Mouse (Mus musculus) limb, embryonic 15.5 days (tissue): ENCODE results near the gene Cfap57. TPM values are rescaled to one million over a fixed set of nuclear protein-coding genes. Genes with fewer than 3 reads are reported as not detected.

Experiments
- ATAC-seq: fragments of 200-750 bp; cut with Nextera tagmentation; 2 replicates; pipeline ENCODE4 v1.8.0; 2017; ENCODE audit warnings: low read depth, moderate TSS enrichment; ENCODE audit not compliant: insufficient number of reproducible peaks, low FRiP score, low TSS enrichment
- H3K27ac ChIP-seq: fragments of 300-500 bp; sonication (generic); 2 replicates; pipeline ENCODE4 v1.5.1; 2015; ENCODE audit warnings: moderate library complexity, mild to moderate bottlenecking, inconsistent platforms
- H3K27me3 ChIP-seq: fragments of 300-500 bp; sonication (generic); 2 replicates; pipeline ENCODE4 v1.6.1; 2015; ENCODE audit warnings: inconsistent platforms
- H3K36me3 ChIP-seq: fragments of 300-500 bp; sonication (generic); 2 replicates; pipeline ENCODE4 v1.6.1; 2015; ENCODE audit warnings: inconsistent platforms
- H3K4me1 ChIP-seq: fragments of 300-500 bp; sonication (generic); 2 replicates; pipeline ENCODE4 v1.6.1; 2015; ENCODE audit warnings: inconsistent platforms
- H3K4me2 ChIP-seq: fragments of 300-500 bp; sonication (generic); 2 replicates; pipeline ENCODE4 v1.6.1; 2015; ENCODE audit warnings: mild to moderate bottlenecking, inconsistent platforms
- H3K4me3 ChIP-seq: fragments of 300-500 bp; sonication (generic); 2 replicates; pipeline ENCODE4 v1.5.1; 2015; ENCODE audit warnings: mild to moderate bottlenecking, inconsistent platforms
- H3K9ac ChIP-seq: fragments of 300-500 bp; sonication (generic); 2 replicates; pipeline ENCODE4 v1.6.1; 2015; ENCODE audit warnings: inconsistent platforms
- H3K9me3 ChIP-seq: fragments of 300-500 bp; sonication (generic); 2 replicates; pipeline ENCODE4 v1.6.1; 2016; ENCODE audit warnings: inconsistent platforms
- WGBS: fragments of 180-500 bp; shearing (Covaris S2); methylation state at CpG from one replicate; pipeline ENCODE4 v1.1.7; 2015; 5-methylcytosine and 5-hydroxymethylcytosine counted together
- polyA plus RNA-seq: library from polyadenylated mRNA; unstranded; fragments of >200 nt; fragmentation: Nextera tagmentation; extraction: Ambion mirVana; gene quantifications from 2 replicates; pipeline ENCODE4 v1.2.1, GENCODE M21; 2015

Gene Cfap57
- polyA plus RNA-seq, 1 experiment from 2014 or later = 1.7 TPM

GRCm38 (mm10) chr4:118589053-118589732 is 31.4 kb downstream of the Cfap57 start:
- Histone ChIP-seq H3K4me1 (peaks cover 6% of the 10 kb centered on the region; the same call in 1 of the 2 replicates), H3K4me2 (no peak overlapping the region), H3K27me3 (no peaks in the 10 kb centered on the region), H3K27ac (no peak overlapping the region), H3K36me3 (no peaks in the 10 kb centered on the region), H3K9me3 (no peaks in the 10 kb centered on the region), H3K4me3 (no peak overlapping the region), H3K9ac (no peak overlapping the region)
- ATAC-seq = no peak
- 71% methylated on average over 12 of the region's 12 CpGs for WGBS

DNA sequence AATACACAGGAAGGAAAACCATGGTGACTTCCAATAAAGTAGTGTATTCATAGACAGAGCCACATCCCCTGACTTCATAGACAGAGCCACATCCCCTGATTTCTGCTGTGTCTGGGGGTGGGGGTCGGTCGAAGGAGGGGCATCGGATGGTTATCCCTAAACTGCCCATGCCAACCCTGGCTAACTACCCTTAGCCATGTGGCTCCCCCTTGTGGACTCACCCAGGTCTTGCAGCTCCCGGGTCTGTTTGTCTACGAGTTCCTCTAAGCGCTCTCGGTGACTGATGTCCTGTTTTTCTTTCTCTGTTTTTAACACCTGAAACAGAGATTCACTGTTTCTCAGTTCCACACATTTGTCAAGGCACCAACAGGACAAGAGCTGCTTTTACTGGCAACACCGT is 37.9 kb downstream of the Cfap57 start:
- Histone ChIP-seq H3K4me2 (no peak overlapping the region), H3K4me3 (no peak overlapping the region), H3K27ac (no peak overlapping the region), H3K9me3 (no peaks in the 10 kb centered on the region), H3K27me3 (no peaks in the 10 kb centered on the region), H3K9ac (no peak overlapping the region), H3K36me3 (no peaks in the 10 kb centered on the region), H3K4me1 (peaks cover 6% of the 10 kb centered on the region; the same call in 1 of the 2 replicates)
- WGBS = 95% methylated on average over 8 of the region's 8 CpGs
- no peak for ATAC-seq

GRCm38 (mm10) chr4:118581508-118581907 is 39.1 kb downstream of the Cfap57 start:
- WGBS = 47% methylated on average over 11 of the region's 11 CpGs
- H3K4me3 ChIP-seq = no peak overlapping the region
- no peaks in the 10 kb centered on the region for H3K9me3 ChIP-seq
- no peak overlapping the region for H3K9ac ChIP-seq
- H3K27ac ChIP-seq = no peak overlapping the region
- no peak overlapping the region for H3K4me2 ChIP-seq
- no peaks in the 10 kb centered on the region for H3K36me3 ChIP-seq
- 0 out of 2 replicates have a peak, but pooled peaks cover 4% of the 10 kb centered on the region for H3K27me3 ChIP-seq
- H3K4me1 ChIP-seq = no peaks in the 10 kb centered on the region
- no peak for ATAC-seq

- Histone ChIP-seq H3K9ac (no peak overlapping the region), H3K4me1 (no peaks in the 10 kb centered on the region), H3K4me2 (no peak overlapping the region), H3K27me3 (0 out of 2 replicates have a peak, but pooled peaks cover 4% of the 10 kb centered on the region), H3K4me3 (no peak overlapping the region), H3K9me3 (no peaks in the 10 kb centered on the region), H3K27ac (no peak overlapping the region), H3K36me3 (no peaks in the 10 kb centered on the region)
- WGBS = 51% methylated on average over 13 of the region's 13 CpGs
- no peak for ATAC-seq
These were observed 41.3 kb downstream of the Cfap57 start for GRCm38 (mm10) chr4:118579313-118579712.

DNA sequence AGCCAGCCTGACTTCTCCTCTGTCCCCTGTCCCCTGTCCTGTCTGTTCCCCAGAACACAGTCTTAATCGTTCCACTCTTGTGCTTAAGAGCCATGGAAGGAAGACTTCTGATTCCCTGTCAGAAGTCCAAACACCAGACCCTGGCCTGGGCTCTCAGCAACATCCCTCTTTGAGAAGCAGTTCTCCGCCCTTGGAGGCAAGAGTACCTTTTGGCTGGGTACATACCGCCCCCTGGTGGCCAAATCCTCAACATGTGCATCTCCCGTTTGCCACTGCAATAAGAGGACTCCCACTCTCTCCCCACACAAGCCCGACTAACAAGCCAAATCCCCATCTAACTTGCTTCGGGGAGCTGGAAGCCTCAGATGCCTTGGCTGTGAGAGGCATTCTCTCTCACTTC is 44.5 kb downstream of the Cfap57 start:
- Histone ChIP-seq H3K27me3 (0 out of 2 replicates have a peak, but pooled peaks cover 11% of the 10 kb centered on the region), H3K9ac (no peak overlapping the region), H3K4me2 (no peak overlapping the region), H3K9me3 (no peaks in the 10 kb centered on the region), H3K4me1 (no peaks in the 10 kb centered on the region), H3K4me3 (no peak overlapping the region), H3K36me3 (no peaks in the 10 kb centered on the region), H3K27ac (no peak overlapping the region)
- ATAC-seq = no peak
- WGBS = 7% methylated on average over 6 of the region's 6 CpGs

DNA sequence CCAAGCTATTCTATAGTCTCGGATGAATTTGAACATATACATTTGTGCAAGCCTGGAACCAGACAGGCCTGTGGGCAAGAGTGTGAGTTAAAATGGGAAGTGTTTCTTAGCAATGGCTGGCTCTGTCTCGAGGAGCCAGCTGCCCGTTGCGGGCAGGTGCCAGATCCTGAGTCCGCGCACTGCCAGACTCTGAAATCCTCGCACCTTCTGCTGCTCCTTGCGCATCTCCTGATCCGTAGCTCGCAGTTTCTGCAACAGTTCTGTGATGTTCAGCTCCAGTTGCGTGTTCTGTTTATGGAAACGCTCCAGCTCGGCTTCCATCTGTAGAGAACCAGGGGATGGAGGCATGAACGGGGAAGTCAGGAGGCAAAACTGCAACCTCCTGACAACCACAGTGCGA is 49.1 kb downstream of the Cfap57 start:
- Histone ChIP-seq H3K36me3 (no peaks in the 10 kb centered on the region), H3K9me3 (no peaks in the 10 kb centered on the region), H3K9ac (no peak overlapping the region), H3K27ac (no peak overlapping the region), H3K4me2 (no peak overlapping the region), H3K4me3 (no peak overlapping the region), H3K27me3 (0 out of 2 replicates have a peak, but pooled peaks cover 7% of the 10 kb centered on the region), H3K4me1 (peaks cover 10% of the 10 kb centered on the region)
- WGBS = 79% methylated on average over 15 of the region's 15 CpGs
- no peak for ATAC-seq

DNA sequence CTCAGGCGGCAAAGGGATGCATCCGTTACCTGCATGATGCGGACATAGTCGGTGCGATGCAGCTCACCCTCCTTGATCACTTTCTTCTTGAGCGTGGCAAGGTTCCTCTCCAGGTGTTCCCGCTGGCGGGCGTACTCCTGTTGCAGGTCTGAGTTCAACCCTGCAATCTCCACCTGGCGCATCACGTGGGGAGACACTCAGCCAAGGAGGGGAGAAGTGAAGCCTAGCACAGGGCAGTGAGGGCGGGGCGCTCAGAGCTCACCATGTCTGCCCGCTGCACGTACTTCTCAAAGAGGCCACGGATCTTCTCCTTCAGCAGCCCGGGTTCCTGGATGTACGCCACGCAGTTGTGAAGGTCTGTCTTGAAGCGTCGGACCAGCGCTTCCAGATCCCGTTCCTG is 51.3 kb downstream of the Cfap57 start:
- no peak for ATAC-seq
- no peak overlapping the region for H3K27ac ChIP-seq
- peaks cover 20% of the 10 kb centered on the region for H3K4me1 ChIP-seq
- no peak overlapping the region for H3K4me2 ChIP-seq
- H3K9me3 ChIP-seq = no peaks in the 10 kb centered on the region
- H3K4me3 ChIP-seq = no peak overlapping the region
- H3K27me3 ChIP-seq = 0 out of 2 replicates have a peak, but pooled peaks cover 7% of the 10 kb centered on the region
- H3K9ac ChIP-seq = no peak overlapping the region
- WGBS = 66% methylated on average over 23 of the region's 23 CpGs
- H3K36me3 ChIP-seq = no peaks in the 10 kb centered on the region

DNA sequence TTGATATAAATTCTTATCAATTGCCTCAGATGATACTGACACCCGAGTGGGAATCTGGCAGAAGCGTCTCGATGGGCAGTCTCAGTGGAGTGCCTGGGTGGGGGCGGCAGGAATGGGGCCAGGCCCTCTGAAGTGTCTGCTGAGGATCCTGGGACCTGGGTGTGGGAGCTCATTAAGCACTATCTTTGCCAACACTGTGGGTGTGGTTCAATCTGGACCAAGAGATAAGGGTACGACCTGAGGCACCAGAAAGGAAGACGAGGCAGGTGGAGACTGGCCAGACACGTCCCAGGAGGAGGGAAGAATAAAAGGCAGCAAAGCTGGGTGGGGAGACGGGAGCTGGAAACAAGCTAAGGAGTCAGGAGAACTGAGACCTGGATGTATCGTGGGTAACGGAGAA is 51.9 kb downstream of the Cfap57 start:
- H3K27ac ChIP-seq = no peak overlapping the region
- peaks cover 25% of the 10 kb centered on the region for H3K4me1 ChIP-seq
- no peak for ATAC-seq
- no peak overlapping the region for H3K4me3 ChIP-seq
- H3K9me3 ChIP-seq = no peaks in the 10 kb centered on the region
- 0 out of 2 replicates have a peak, but pooled peaks cover 6% of the 10 kb centered on the region for H3K27me3 ChIP-seq
- H3K4me2 ChIP-seq = no peak overlapping the region
- H3K9ac ChIP-seq = no peak overlapping the region
- H3K36me3 ChIP-seq = no peaks in the 10 kb centered on the region
- 65% methylated on average over 10 of the region's 10 CpGs for WGBS

DNA sequence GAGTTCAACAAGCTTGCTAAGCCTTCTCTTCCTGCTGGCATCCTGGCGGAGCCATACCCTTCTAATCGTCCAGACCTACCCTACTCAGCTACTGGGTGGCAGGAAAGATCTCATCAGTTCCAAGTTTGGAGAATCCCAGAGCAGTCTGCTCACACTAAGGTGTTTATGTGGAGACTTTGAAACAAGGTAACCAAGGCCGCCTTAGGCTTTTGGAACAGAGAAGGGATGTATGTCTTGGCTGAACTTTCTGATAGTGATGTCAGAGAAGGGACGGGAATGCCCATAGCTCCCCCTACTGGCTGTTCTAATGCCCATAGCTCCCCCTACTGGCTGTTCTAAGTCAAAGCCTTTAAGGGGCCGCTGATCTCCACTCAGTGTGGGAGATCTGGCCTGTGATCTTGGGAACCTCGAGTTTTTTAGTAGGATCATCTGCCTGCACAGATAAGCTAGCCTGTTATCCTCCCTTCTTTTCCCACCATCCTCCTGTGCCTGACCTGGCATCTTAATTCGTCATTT is 54.4 kb downstream of the Cfap57 start:
- no peak for ATAC-seq
- H3K27me3 ChIP-seq = 0 out of 2 replicates have a peak, but pooled peaks cover 4% of the 10 kb centered on the region
- H3K9ac ChIP-seq = no peak overlapping the region
- peaks cover 26% of the 10 kb centered on the region for H3K4me1 ChIP-seq
- H3K36me3 ChIP-seq = no peaks in the 10 kb centered on the region
- no peak overlapping the region for H3K4me2 ChIP-seq
- H3K4me3 ChIP-seq = no peak overlapping the region
- no peaks in the 10 kb centered on the region for H3K9me3 ChIP-seq
- no peak overlapping the region for H3K27ac ChIP-seq
- WGBS = 29% methylated on average over 7 of the region's 7 CpGs

DNA sequence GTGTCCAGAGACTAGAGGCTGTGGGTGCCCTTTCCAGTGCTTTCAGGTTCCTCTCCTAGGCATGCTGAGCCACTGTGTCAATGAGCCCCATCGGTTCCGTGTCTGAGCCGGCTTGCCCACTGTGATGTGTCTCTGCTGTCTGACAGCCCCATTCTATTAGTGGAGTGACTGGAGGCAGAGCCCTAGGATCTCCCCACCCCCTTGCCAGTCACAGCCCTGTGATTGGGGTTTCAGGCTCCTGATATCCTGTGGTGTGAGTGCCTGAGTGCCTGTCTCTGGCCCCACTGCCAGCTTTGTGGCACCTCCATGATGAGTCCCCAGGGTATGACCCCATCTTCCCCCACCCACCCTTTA is 55.7 kb downstream of the Cfap57 start:
- Histone ChIP-seq H3K9me3 (no peaks in the 10 kb centered on the region), H3K9ac (no peak overlapping the region), H3K4me1 (peaks cover 25% of the 10 kb centered on the region), H3K4me3 (no peak overlapping the region), H3K27ac (peak overlapping the region; percentile 87), H3K27me3 (0 out of 2 replicates have a peak, but pooled peaks cover 4% of the 10 kb centered on the region), H3K36me3 (no peaks in the 10 kb centered on the region), H3K4me2 (no peak overlapping the region)
- no peak for ATAC-seq
- WGBS = 59% methylated on average over 3 of the region's 3 CpGs

- Histone ChIP-seq H3K4me3 (no peak overlapping the region), H3K27ac (peak overlapping the region; percentile 87), H3K9me3 (no peaks in the 10 kb centered on the region), H3K36me3 (no peaks in the 10 kb centered on the region), H3K4me1 (peaks cover 19% of the 10 kb centered on the region), H3K27me3 (0 out of 2 replicates have a peak, but pooled peaks cover 4% of the 10 kb centered on the region), H3K9ac (peak overlapping the region; percentile 17; the same call in 1 of the 2 replicates), H3K4me2 (0 out of 2 replicates have a peak overlapping the region, but pooled peaks have one; percentile 22)
- 49% methylated on average over 13 of the region's 13 CpGs for WGBS
- peak; percentile 72 for ATAC-seq
These were observed 56.3 kb downstream of the Cfap57 start for GRCm38 (mm10) chr4:118564062-118564925.
